Mouse (Mus musculus) T-helper 1 cell (primary cell): ENCODE measurements around the gene Kcnq2.

Experiments used
- in situ Hi-C: fragments of 300-600 bp; cut with MboI, MseI; formaldehyde crosslinking; loops from one replicate; pipeline ENCODE4 v1.15.1; 2025; ENCODE audit warnings: high pct_unique_total_duplicates

The Kcnq2 gene

GRCm38 (mm10) chr2:181043437-181043836 is 91.7 kb downstream of the Kcnq2 start, which contains the start of gene Chrna4:
Chrna4 (minus strand) TSS chr2:181043546.
- in situ Hi-C loops = no loop called here

- in situ Hi-C loops = no loop called here
Measured at GRCm38 (mm10) chr2:181042376-181042775, 92.7 kb downstream of the Kcnq2 start.

DNA sequence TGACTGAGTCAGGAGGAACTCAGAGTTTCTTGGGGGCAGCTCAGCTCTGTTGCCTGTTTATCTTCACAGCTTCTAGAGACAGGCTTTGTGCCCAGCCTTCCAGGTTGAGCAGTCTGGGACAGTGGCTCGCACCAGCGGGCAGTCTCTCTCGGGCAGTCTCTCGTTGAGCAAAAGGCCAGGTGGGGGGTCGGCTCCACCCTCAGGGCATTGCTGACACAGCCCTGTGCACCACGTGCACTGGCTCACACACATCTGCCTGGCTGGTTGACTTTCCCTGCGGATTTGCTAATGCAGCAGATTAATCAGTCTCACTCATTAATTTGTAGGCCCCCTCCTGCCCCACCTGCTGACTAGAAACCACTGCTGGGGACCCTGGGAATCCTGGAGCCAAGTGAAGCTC is 93.2 kb downstream of the Kcnq2 start:
- in situ Hi-C loops = no loop called here

- in situ Hi-C loops = no loop called here
Measured at GRCm38 (mm10) chr2:181039356-181039680, 95.8 kb downstream of the Kcnq2 start.

DNA sequence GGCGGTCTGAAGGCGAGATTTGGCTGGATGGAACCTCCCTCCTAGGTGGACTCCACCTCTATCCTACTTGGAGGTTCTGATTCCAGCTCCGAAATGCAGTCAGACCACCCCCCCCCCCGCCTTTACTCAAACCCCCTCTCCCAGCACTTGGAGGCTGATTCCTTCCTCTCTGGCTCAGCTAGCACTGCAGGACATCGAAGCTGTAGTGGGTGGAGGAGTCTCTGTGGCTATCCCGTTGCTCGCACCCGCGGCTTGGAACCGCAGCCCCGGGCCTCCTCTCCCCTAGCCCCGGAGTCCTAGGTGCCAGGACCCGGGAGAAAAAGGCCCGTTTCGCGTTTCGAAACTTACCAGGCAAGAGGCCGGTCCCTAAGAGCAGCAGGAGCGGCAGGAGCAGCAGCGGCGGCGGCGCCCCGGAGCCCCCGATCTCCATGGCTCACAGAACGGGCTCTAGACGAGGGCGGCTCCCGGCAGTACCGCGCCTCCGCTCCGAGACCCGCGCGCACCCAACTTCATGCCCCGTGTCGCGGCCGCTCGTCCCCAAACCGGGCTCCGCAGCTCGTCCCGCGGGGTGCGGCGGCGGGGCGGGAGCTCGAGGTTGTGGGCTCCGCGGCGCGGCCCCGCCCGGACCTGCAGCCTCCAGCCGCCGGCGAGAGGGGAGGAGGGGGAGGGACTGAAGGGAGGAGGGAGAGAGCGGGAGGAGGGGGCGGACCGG is 96.3 kb downstream of the Kcnq2 start:
- in situ Hi-C loops = no loop called here

GRCm38 (mm10) chr2:181036561-181036960 is 98.5 kb downstream of the Kcnq2 start:
- in situ Hi-C loops = no loop called here

GRCm38 (mm10) chr2:181035186-181035585 is 99.9 kb downstream of the Kcnq2 start:
- in situ Hi-C loops = no loop called here

GRCm38 (mm10) chr2:181033310-181033709 is 101.8 kb downstream of the Kcnq2 start:
- in situ Hi-C loops = no loop called here

DNA sequence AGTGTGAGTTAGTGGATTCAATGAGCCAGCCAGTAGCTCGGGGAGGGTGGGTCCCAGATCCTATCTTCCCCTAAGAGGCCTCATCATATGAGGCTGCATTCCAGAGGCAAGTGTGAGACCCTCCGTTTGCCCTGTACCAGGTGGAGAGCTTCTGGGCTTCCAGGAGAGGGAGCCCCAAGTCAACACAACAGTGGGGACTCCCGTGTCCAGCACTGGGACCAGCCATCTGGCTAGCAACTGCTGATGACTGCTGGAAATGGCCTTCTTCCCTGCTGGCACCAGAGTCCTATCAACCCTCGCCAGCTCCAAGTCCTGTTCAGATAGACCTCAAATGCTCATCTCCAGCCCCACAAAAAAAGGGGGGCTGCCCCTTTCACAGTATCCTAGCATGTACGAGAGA is 102.7 kb downstream of the Kcnq2 start:
- in situ Hi-C loops = no loop called here

GRCm38 (mm10) chr2:181031406-181031934 is 103.6 kb downstream of the Kcnq2 start:
- in situ Hi-C loops = no loop called here
